Mouse (Mus musculus): ENCODE data around the gene Pkn2. TPM values are rescaled to one million over a fixed set of nuclear protein-coding genes. Genes with fewer than 3 reads are reported as not detected.
A peak's percentile ranks its signal among the peaks of the same experiment; 100 is the strongest.

The Pkn2 gene
- polyA plus RNA-seq (2012; rRNA removed), result 22.1 and 22.6 TPM in 2 replicates
- 45.5 and 46.3 TPM in 2 replicates for polyA plus RNA-seq (2014; fragmentation: Nextera tagmentation; extraction: Ambion mirVana)

DNA sequence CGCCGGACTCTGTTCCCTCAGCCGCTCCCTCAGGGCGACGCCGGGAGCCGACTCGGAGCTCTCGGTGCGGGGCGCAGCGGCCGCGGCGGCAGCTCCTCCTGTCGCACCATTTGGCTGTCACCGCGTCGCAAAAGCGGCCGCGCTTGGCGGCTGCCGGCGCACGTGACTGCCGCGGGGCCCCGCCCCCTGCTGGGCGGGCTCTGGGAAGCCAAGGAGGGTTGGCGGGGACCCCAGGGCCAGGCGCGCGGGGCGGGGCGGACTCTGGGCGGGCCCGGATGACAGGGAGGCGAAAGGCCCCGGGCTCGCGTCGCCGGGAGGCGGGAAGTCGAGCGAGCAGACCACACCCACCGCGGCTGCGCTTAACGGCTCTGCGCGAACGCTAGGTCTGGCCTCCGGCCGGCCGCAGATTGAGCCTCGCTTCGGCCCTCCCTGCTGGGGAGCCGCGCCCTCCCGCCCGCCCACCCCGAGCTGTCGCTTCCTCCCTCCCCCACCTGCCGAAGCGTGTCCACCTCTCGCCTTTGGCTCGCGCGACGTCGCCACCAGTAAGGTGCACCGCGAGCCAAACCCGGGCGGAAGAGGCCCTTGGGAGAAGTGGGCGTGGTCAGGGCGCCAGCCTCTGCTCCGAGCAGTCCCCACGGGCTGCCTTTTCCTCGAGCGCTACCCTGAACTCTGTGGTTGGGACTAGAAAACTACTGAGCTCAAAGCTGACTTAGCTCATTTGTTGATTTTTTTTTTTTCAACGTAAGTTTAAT lies at the start of gene Pkn2:
Gene Pkn2, minus strand, starts transcription at position 133 of the 752 bp plus-strand sequence.
- Histone ChIP-seq H3K4me1 (ENCODE audit: control insufficient read depth, insufficient read depth, low read length) (peaks cover 5% of the 10 kb centered on the region; the same call in 1 of the 2 replicates), H3K9me3 (ENCODE audit: control insufficient read depth, low read length) (no peaks in the 10 kb centered on the region), H3K27ac (replicated peaks; ENCODE audit: low read depth, low read length) (peak within 1 kb of the TSS; percentile 92), H3K36me3 (ENCODE audit: control insufficient read depth, insufficient read depth, low read length) (no peaks in the 10 kb centered on the region), H3K27me3 (ENCODE audit: control insufficient read depth, insufficient read depth, low read length) (no peaks in the 10 kb centered on the region), H3K4me3 (replicated peaks; ENCODE audit: low read length) (peak within 1 kb of the TSS; percentile 99), H3K9ac (ENCODE audit: low read depth, low read length, severe bottlenecking) (peak within 1 kb of the TSS; percentile 95), H3K4me2 (replicated peaks; ENCODE audit: low read depth, low read length, severe bottlenecking) (peak within 1 kb of the TSS; percentile 56)
- WGBS, result under 1% methylated on average over 35 of the region's 84 CpGs
- DNase-seq (ENCODE audit: low spot score) (peak; percentile 97), ATAC-seq (ENCODE audit: low FRiP score, low read depth) (peak; percentile 99)
- peak; percentile 68; the same call in 1 of the 2 replicates for TF ChIP-seq POLR2A (IDR thresholded peaks at IDR 0.05; ENCODE audit: borderline replicate concordance, extremely low read depth, insufficient read depth, insufficient read length)

DNA sequence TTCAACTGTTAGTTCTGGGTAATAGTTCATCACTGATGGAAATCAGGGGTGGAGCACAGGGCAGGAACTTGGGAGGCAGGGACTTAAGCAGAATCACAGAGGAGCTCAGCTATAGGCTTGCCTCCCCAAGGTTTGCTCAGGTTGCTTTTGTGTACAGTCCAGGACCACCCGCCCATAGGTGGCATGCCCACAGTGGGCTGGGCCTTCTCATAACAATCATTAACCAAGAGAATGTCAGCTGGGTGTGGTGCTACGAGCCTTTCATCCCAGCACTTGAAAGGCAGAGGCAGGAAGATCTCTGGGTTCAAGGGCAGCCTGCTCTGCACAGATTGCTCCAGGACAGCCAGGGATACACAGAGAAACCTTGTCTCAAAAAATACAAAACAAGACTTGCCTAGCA lies 48.1 kb upstream of the Pkn2 start:
- no peaks in the 10 kb centered on the region for H3K27me3 ChIP-seq (ENCODE audit: control insufficient read depth, insufficient read depth, low read length)
- TF ChIP-seq POLR2A (IDR thresholded peaks at IDR 0.05; ENCODE audit: borderline replicate concordance, extremely low read depth, insufficient read depth, insufficient read length), result no peak
- no peak overlapping the region for H3K4me3 ChIP-seq (replicated peaks; ENCODE audit: low read length)
- DNase-seq (ENCODE audit: low spot score) (no peak), ATAC-seq (ENCODE audit: low FRiP score, low read depth) (no peak)
- H3K9ac ChIP-seq (ENCODE audit: low read depth, low read length, severe bottlenecking), result no peak overlapping the region
- H3K27ac ChIP-seq (replicated peaks; ENCODE audit: low read depth, low read length), result no peak overlapping the region
- H3K4me2 ChIP-seq (replicated peaks; ENCODE audit: low read depth, low read length, severe bottlenecking), result no peak overlapping the region
- no peaks in the 10 kb centered on the region for H3K36me3 ChIP-seq (ENCODE audit: control insufficient read depth, insufficient read depth, low read length)
- H3K4me1 ChIP-seq (ENCODE audit: control insufficient read depth, insufficient read depth, low read length), result no peaks in the 10 kb centered on the region
- WGBS, result 82% methylated on average over 2 of the region's 2 CpGs
- H3K9me3 ChIP-seq (ENCODE audit: control insufficient read depth, low read length), result no peaks in the 10 kb centered on the region

DNA sequence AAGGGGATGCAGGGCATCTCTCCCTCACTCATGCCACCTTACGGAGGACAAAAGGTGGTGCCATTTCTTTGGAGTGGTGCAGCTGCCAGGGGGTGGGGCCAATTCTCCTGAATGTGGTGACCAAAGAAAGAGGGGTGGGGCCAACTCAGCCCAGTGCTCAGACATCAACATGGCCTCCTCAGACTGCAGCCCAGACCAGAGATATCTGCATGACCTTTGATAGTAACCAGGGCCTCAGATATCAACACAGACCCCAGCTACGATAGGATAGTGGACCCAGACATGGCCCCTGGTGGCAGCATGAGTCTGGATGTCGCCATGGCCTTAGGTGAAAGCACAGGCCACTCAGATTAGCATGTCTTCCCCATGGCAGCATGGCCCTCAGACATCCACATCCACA lies 45.5 kb upstream of the Pkn2 start:
- WGBS, result 78% methylated on average over 3 of the region's 3 CpGs
- Histone ChIP-seq H3K9me3 (ENCODE audit: control insufficient read depth, low read length) (no peaks in the 10 kb centered on the region), H3K36me3 (ENCODE audit: control insufficient read depth, insufficient read depth, low read length) (no peaks in the 10 kb centered on the region), H3K4me1 (ENCODE audit: control insufficient read depth, insufficient read depth, low read length) (no peaks in the 10 kb centered on the region), H3K9ac (ENCODE audit: low read depth, low read length, severe bottlenecking) (no peak overlapping the region), H3K27ac (replicated peaks; ENCODE audit: low read depth, low read length) (no peak overlapping the region), H3K4me2 (replicated peaks; ENCODE audit: low read depth, low read length, severe bottlenecking) (no peak overlapping the region), H3K27me3 (ENCODE audit: control insufficient read depth, insufficient read depth, low read length) (no peaks in the 10 kb centered on the region), H3K4me3 (replicated peaks; ENCODE audit: low read length) (no peak overlapping the region)
- DNase-seq (ENCODE audit: low spot score) (no peak), ATAC-seq (ENCODE audit: low FRiP score, low read depth) (no peak)
- no peak for TF ChIP-seq POLR2A (IDR thresholded peaks at IDR 0.05; ENCODE audit: borderline replicate concordance, extremely low read depth, insufficient read depth, insufficient read length)

DNA sequence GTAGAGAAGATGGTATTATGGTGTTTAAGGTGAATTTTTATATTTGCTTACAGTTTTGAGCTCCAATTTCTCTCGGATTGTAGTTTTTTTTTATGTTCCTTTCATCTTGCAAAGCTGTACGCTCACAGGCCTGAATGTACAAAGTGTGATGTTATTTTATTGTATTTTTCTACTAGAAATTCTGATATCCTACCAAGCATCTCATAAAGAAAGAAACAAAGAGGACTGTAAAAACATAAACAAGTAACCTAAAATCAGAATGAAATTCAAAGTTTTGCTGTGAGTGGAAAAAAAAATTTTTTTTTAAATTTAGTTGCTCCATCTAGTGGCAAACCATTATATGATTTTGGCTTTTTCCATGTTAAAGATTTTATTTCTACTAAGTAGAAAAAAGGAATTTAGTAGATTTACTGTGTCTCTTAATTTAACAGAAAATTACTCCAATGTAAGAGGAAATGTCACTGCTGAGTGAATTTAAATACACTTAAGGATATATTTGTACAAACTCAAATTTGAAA lies 43.1 kb upstream of the Pkn2 start:
- H3K27ac ChIP-seq (replicated peaks; ENCODE audit: low read depth, low read length), result no peak overlapping the region
- DNase-seq (ENCODE audit: low spot score) (peak; percentile 8), ATAC-seq (ENCODE audit: low FRiP score, low read depth) (no peak)
- no peak for TF ChIP-seq POLR2A (IDR thresholded peaks at IDR 0.05; ENCODE audit: borderline replicate concordance, extremely low read depth, insufficient read depth, insufficient read length)
- H3K9me3 ChIP-seq (ENCODE audit: control insufficient read depth, low read length), result no peaks in the 10 kb centered on the region
- no peak overlapping the region for H3K9ac ChIP-seq (ENCODE audit: low read depth, low read length, severe bottlenecking)
- H3K27me3 ChIP-seq (ENCODE audit: control insufficient read depth, insufficient read depth, low read length), result no peaks in the 10 kb centered on the region
- WGBS, result 67% methylated on average over 2 of the region's 2 CpGs
- no peaks in the 10 kb centered on the region for H3K4me1 ChIP-seq (ENCODE audit: control insufficient read depth, insufficient read depth, low read length)
- no peaks in the 10 kb centered on the region for H3K36me3 ChIP-seq (ENCODE audit: control insufficient read depth, insufficient read depth, low read length)
- H3K4me3 ChIP-seq (replicated peaks; ENCODE audit: low read length), result no peak overlapping the region
- H3K4me2 ChIP-seq (replicated peaks; ENCODE audit: low read depth, low read length, severe bottlenecking), result no peak overlapping the region

DNA sequence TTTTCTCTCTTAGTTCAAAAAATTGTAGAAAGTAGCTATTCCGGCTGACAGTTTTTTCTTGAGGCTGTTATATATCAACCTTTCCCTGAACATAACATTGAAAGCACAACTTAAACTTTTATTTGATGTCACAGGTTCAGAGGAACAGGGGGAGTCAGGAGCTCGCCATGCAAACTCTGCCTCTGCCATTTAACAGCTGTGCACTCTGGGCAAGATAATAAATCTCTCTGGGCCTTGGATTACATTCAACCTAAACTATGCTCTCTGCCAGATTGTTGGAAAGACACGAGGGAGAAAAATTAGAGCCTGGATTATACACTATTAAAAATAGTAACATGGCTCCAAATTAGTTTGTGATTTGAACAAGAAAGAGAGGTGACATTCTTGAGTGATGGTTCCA lies 37.3 kb upstream of the Pkn2 start:
- no peak for TF ChIP-seq POLR2A (IDR thresholded peaks at IDR 0.05; ENCODE audit: borderline replicate concordance, extremely low read depth, insufficient read depth, insufficient read length)
- H3K27me3 ChIP-seq (ENCODE audit: control insufficient read depth, insufficient read depth, low read length), result no peaks in the 10 kb centered on the region
- H3K36me3 ChIP-seq (ENCODE audit: control insufficient read depth, insufficient read depth, low read length), result no peaks in the 10 kb centered on the region
- no peaks in the 10 kb centered on the region for H3K9me3 ChIP-seq (ENCODE audit: control insufficient read depth, low read length)
- ATAC-seq (ENCODE audit: low FRiP score, low read depth), result no peak
- H3K9ac ChIP-seq (ENCODE audit: low read depth, low read length, severe bottlenecking), result no peak overlapping the region
- 38% methylated on average over 3 of the region's 3 CpGs for WGBS
- no peak overlapping the region for H3K27ac ChIP-seq (replicated peaks; ENCODE audit: low read depth, low read length)
- no peak for DNase-seq (ENCODE audit: low spot score)
- H3K4me1 ChIP-seq (ENCODE audit: control insufficient read depth, insufficient read depth, low read length), result no peaks in the 10 kb centered on the region
- no peak overlapping the region for H3K4me3 ChIP-seq (replicated peaks; ENCODE audit: low read length)
- no peak overlapping the region for H3K4me2 ChIP-seq (replicated peaks; ENCODE audit: low read depth, low read length, severe bottlenecking)
